Mouse (Mus musculus) MEL (cell line): ENCODE measurements around the gene Nav1.

ENCODE experiments used
- CTCF ChIP-seq, 3 experiments: IDR thresholded peaks in 2 of 3; conservative IDR thresholded peaks in 1 of 3; 2 replicates each; pipeline ENCODE4 v1.5.1; 2011 to 2012; ENCODE audit warnings: low read length in 3 of 3, low read depth in 2 of 3, mild to moderate bottlenecking in 2 of 3, improper control_type of control experiment in 1 of 3, inconsistent platforms in 1 of 3, mixed read lengths in 1 of 3, moderate library complexity in 1 of 3; ENCODE audit not compliant: control insufficient read depth in 1 of 3, insufficient read depth in 1 of 3, poor library complexity in 1 of 3, severe bottlenecking in 1 of 3
- EP300 ChIP-seq, 2 experiments: IDR thresholded peaks; 2 replicates each; pipeline ENCODE4 v1.6.1; 2011; ENCODE audit warnings: improper control_type of control experiment in 2 of 2, low read length in 2 of 2, low read depth in 1 of 2, mild to moderate bottlenecking in 1 of 2
- ETS1 ChIP-seq: IDR thresholded peaks from 2 replicates; pipeline ENCODE4 v1.6.1; 2012; ENCODE audit warnings: low read depth, mild to moderate bottlenecking, inconsistent platforms, low read length, improper control_type of control experiment, moderate library complexity
- HCFC1 ChIP-seq: IDR thresholded peaks from 2 replicates; pipeline ENCODE4 v1.6.1; 2012; ENCODE audit warnings: low read depth, mild to moderate bottlenecking, inconsistent platforms, low read length, improper control_type of control experiment, moderate library complexity
- POLR2A ChIP-seq, 2 experiments: IDR thresholded peaks; 2 replicates each; pipeline ENCODE4 v1.6.1; 2011 to 2012; ENCODE audit warnings: low read length in 2 of 2, mild to moderate bottlenecking in 2 of 2, control low read depth in 1 of 2, improper control_type of control experiment in 1 of 2, low read depth in 1 of 2, moderate library complexity in 1 of 2; ENCODE audit not compliant: control insufficient read depth in 1 of 2, insufficient read depth in 1 of 2, poor library complexity in 1 of 2
- TCF12 ChIP-seq: IDR thresholded peaks from 2 replicates; pipeline ENCODE4 v1.6.1; 2014; ENCODE audit warnings: low read depth, mild to moderate bottlenecking, inconsistent platforms, low read length, improper control_type of control experiment, moderate library complexity
- USF2 ChIP-seq, 2 experiments: IDR thresholded peaks; 2 replicates each; pipeline ENCODE4 v1.6.1; 2011 to 2012; ENCODE audit warnings: improper control_type of control experiment in 2 of 2, low read length in 2 of 2, borderline replicate concordance in 1 of 2, inconsistent platforms in 1 of 2, low read depth in 1 of 2, mild to moderate bottlenecking in 1 of 2; ENCODE audit not compliant: insufficient read depth in 1 of 2

- TF ChIP-seq POLR2A (IDR thresholded peaks at IDR 0.05; ENCODE audit: control insufficient read depth in 1 of 2, insufficient read depth in 1 of 2, low read depth in 1 of 2, low read length in 2 of 2, poor library complexity in 1 of 2) (no peak), CTCF (IDR thresholded peaks at IDR 0.05 in 2 of 3, conservative IDR thresholded peaks at IDR 0.05 in 1 of 3; ENCODE audit: control insufficient read depth in 1 of 3, insufficient read depth in 1 of 3, low read depth in 2 of 3, low read length in 3 of 3, poor library complexity in 1 of 3, severe bottlenecking in 1 of 3) (no peak), EP300 (IDR thresholded peaks at IDR 0.05; ENCODE audit: low read depth in 1 of 2, low read length in 2 of 2) (no peak), HCFC1 (no peak), USF2 (IDR thresholded peaks at IDR 0.05; ENCODE audit: borderline replicate concordance in 1 of 2, insufficient read depth in 1 of 2, low read depth in 1 of 2, low read length in 2 of 2) (no peak), TCF12 (no peak), ETS1 (no peak)
Observed at GRCm38 (mm10) chr1:135534070-135534469, 73.0 kb downstream of the Nav1 start.
